Mouse (Mus musculus): Measurements from ENCODE around the gene Mbd3. TPM values are rescaled to one million over a fixed set of nuclear protein-coding genes. Genes with fewer than 3 reads are reported as not detected.

Mbd3 gene
- total RNA-seq, 4 experiments from 2014 or later, result 147 to 161 (median 156) TPM

DNA sequence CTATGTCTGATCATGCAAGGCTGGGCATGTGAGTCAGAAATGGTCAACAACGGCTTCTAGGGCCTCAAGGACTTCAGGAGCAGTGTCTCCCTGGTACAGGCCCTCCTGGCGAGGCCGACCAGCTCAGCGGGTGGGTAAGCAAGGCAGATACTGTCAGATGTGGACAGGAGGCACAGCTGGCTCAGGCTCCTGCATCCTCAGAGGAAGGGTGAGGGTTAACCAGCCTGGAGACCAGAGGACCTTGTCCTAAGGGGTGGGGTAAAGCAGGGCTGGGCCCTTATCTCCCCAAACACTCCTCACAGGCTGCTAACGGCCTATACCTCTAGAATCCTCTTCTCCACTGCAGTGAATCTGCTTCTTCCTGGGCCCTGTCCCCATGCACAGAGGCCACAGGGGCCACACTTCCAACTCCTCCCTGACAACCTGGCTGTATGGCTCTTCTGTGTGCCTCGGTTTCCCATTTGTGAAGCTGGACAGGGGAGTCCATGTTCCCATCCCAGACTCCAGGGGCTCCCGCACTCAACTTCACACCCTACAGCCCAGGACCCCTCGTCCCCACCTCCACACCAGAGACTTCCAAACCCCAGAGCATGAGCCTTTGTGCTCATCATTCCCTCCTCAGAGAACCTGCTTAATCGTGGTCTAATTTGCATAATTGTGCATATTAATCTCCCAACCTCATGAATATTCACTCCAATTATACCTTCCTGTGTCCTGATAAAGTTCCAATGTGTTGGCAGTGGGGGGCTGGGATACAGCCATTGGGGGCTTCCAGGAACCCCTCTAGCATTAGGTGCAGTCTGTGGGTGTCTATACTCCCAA is 22.5 kb upstream of the Mbd3 start:
- DNase-seq, result peak; percentile 75

DNA sequence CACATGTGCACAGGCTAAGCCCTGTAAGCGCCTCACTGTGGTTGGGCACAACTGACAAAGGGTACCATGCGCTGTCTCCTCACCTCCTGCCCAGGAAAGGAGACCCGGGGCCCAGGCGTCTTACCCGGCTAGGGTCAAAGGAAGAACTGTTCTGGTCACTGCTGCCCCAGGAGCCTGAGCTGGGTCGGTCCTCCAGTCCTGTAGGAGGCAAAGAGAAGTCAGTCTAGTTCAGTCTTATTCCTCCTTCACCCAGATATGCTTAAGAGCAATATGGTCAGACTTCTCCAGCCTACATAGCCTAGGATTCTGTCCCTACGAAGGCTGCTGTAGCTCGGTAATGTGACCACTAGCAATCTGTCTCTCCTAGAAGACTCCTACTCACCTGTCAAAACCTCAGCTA is 21.9 kb upstream of the Mbd3 start:
- no peak for DNase-seq

DNA sequence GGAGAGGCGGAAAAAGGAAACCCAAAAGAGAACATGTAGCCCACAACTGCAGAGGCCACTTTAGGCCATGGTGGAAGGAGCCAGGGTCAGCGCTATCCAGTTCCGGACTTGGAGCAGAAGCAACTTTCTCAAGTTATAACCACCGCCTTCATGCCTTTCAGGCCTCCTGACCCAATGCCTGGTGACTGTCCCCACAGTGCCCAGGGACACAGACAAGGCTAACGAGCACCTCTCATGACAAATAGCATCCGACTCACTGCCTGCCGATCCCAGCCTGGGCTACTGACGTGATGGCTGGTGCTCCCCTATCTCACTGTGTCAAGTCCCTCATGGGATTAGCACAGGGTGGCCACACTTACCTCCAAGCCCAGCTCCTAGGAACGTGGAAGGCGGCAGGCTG is 21.4 kb upstream of the Mbd3 start:
- DNase-seq, result no peak

DNA sequence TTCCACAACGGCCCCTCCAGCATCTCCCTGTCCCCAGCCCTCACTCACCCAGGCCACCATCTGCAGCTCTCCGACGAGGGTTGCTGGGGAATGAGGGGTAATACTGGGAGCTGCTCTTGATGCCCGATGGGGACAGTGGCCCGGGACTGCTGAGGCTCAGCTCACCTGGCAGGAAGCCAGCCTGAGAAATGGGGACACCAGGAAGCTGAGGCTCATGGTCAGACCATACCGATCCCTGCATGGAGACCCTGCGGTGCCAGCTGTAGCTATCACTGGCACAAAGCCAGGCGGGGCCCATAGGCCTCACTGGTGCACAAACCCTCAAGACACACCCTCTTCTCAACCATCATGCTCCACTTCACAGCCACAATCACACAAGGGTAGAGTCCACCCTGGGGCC is 20.1 kb upstream of the Mbd3 start:
- no peak for DNase-seq

DNA sequence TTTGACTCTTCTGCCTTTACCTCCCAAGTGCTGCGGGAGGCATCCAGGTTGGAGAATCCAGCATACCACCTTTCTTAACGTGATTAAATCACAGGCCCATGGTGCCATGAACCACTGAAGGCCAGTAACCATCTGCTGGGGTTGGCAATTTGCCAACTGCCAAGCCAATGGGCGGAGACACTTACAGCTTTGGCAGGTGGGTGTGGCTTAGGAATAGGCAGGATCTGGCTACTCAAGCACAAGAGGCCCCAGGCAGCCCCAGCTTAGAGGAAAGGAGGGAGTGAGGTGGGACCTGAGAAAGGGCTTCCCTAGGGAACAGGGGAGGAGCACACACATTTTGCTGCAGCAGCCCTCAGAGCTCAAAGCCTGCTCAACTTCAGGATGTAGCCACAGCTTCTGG is 19.0 kb upstream of the Mbd3 start:
- peak; percentile 71 for DNase-seq

DNA sequence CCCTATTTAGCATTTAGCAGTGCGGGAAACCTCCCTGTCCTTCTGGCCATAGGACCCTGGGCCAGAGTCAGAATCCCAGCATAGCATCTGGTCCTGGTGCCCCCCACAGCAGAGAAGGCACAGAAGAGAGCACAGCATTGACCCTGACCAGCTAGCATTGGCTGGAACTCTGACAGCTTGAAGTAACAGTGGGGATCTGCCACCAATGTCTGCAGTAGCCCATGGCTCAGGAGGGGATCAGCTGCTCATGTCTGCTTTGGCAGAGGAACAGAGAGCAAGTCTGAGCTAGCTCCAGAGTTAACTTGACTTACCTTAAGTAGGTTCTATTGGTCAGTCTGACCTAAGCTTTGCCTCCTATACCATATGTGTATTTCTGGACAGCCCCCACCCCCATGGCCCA is 18.5 kb upstream of the Mbd3 start:
- DNase-seq, result no peak

DNA sequence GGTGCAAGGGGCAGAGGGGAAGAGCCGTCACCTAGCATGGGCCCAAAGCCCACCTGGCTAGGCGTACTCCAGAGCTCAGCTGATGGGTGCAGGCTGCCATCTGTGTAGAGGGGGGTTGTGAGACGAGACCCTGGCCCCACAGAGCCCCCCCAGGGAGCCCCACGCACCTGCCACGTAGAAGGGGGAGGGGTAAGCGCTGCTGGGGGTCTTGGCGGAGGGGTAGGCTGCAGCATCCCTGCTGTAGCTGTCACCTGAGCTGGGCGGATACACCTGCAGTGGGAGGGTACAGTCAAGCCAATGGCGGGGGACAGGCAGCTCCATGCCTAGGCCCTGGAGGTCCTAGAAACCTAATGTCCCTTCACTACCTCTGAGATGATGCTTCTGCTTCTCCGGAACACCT is 18.0 kb upstream of the Mbd3 start:
- DNase-seq, result no peak

DNA sequence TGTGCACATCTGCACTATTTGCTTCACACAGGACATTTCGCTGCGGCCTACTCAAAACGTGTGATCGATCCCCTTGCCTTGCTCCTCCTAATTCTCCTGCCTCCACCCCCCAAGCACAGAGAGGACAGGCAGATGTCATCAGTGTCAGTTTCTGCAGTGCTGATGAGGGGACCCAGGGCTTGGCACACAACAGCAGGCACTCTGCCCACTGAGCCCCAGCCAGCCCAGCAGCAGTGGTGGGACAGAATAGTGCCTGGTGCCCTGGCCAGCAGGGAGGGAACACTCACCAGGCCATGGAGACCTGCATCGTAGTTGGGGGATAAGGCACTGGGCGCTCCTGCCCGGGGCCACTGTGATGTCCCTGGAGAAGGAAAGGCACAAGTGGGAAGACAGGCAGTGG is 16.2 kb upstream of the Mbd3 start:
- no peak for DNase-seq

DNA sequence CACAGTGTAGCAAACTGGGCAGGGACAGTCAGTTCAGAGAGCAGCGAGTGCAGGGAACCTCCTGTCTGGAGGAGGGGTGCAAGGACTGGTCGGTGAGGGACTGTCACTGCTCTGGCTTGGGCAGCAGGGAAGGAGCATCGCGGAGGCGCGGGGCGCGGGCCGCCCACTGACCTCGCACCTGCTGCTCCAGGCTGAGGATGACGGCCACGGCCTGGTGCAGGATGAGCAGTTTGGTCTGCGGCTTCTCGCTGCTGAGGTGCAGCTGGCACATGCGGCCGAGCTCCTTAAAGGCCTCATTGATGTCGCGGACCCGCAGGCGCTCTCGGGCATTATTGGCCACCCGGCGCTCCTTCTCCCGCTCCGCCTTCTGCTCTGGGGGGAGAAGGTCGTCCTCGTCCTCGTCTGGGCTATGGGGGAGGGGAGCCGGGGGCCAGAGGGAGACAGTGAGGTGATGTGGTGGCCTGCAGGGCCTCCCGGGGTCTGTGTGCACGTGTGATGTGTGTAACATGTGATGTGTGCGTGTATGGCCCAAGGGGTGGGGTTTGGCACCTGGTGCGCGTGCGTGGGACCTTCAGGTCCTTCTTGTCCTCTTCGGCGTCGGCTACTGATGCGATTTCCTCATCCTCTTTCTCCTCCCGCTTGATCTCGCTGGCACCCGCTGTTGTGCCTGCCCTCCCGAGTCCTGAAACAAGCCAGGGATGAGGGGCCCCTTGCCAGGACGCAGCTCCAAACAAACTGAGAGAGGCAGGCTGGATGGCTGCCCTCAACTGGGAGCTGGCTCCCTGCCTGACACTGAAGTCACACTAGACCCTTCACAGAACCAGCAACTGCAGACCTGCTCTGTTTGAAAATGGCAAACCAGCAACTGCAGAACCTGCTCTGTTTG is 13.5 kb upstream of the Mbd3 start:
- no peak for DNase-seq

DNA sequence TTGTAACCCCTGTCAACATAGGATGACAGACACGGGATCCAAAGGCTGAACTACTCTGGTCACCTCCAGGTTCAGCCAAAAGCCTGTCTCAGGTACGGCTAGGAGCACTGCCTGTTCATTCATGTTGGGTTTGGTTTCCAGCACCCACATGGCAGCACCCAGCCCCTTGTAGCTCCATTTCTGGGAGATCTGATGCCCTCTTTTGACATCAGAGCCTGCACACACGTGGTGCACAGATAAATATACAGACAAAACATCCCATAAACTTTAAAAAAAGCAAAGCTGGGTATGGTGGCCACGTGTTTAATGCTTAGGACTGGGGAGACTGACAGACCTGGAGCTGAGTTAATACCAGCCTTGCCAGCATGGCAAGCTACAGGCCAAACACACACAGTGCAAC is 8.6 kb upstream of the Mbd3 start:
- DNase-seq, result no peak

DNA sequence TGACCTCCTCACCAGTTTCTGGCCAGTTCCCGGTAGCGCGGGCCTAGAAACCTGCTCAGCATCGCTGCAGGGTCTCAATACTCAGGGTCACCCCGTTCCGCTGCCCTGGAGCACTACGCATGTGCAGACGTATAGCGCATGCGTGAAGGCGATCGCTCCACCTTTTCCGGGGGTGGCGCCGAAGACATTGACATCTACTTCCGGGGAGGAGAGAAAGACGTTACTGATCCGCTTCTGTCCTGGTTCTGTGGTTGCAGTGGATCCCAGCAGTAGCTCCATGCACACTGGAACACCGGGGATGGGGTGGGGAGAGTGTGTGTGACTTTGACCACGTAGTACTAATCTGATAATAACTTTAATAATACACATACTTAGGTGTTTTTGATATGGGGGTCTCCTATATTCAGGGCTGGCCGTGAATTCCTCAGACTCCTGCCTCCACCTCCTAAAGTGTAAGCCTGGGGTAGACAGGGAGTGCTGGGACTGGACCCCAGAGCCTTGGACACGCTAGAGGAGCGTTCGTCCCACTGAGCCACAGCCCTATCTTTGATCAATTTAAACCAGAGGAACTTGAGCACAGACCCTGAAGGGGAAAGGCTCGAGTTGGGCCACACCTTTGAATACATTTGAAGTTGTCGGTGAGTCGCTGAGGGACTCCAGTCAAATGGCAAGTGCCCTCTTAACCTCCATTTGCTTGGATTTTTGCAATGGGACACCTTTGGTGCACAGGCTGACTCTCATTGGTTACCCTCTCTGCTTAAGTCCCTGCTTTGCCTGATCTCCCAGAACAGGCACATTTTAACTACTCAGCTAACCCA is 7.5 kb upstream of the Mbd3 start, which contains the start of gene Uqcr11:
Uqcr11 (minus strand) TSS at position 147 of the 818 bp plus-strand sequence.
- DNase-seq, result peak; percentile 93

DNA sequence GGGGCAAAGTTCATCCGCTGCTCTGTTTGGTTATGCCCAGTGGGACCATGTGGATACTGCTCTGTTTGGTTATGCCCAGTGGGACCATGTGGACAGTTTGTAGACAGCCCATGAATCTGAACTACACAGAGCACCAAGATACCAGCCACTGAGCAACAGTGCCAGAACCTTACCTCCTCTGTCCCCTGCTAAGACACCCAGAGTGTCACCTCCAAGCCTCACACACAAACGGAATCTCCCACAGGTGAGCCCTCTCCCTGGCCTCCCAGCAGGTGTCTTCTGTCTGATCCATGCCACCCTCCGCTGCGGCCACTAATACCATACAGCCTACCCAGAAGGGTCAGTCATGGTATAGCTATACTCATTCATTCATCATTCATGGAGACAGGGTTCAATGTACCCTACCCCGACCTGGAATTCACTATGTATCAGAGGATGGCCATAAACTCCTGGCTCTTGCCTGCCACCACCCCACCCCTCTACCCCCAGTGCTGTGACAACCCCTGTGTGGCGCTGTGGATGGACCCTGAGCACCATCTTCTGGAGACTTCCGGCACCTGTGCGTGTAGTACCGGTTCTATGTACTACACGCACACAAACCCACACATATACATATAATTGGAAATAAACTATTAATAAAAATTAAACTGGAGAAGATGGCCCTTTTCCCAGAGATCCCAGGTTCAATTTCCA is 6.3 kb upstream of the Mbd3 start:
- no peak for DNase-seq

DNA sequence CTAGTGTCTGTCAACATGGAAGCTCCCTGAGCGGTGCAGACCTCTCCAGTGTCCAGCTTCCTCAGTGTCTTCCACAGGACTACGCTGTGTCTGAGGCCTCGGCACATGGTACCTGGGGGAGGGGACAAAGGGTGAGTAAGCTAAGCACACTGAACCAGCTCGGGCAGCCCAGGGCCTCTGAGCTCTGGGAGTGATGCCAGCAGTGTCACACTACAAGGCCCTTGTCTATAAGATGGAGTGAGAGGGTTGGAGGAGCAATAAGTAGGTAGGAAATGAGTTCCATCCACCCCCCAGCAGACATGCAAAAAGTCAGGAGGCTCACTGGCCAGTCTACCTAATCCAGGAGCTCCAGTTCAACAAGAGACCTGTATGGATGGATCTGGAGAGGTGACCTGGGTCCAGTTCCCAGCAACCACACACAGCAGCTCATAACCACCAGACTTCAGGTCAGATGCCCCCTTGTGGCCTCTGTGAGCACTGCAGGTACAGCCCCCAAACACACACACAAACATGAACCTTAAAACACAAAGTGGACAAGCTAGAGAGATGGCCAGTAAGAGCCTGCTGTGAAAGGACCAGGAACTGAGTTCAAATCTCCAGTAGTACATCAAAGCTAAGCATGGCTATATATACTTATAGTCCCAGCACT is 3.8 kb upstream of the Mbd3 start:
- peak; percentile 82 for DNase-seq

DNA sequence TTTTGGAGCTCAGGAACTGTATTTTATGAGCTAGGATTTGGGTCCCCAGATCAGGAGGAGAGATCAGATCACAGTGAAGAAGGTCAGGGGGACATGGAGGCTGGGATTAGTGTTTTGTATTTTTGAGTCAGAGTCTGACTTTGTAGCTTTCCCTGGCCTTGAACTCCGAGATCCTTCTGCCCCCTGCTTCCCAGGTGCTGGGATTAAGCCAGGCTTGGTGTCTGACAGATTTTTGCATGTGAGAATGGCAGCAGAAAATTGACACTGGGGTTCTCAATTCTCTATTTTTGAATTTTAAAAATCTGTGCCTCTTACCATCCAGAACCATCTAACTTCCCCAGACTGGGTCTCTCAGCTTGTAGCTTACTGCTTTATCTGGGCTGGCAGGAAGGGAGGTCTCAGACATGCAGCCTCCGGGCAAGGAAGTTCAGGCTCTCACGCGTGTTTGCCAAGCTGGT is 1.4 kb upstream of the Mbd3 start:
- no peak for DNase-seq

DNA sequence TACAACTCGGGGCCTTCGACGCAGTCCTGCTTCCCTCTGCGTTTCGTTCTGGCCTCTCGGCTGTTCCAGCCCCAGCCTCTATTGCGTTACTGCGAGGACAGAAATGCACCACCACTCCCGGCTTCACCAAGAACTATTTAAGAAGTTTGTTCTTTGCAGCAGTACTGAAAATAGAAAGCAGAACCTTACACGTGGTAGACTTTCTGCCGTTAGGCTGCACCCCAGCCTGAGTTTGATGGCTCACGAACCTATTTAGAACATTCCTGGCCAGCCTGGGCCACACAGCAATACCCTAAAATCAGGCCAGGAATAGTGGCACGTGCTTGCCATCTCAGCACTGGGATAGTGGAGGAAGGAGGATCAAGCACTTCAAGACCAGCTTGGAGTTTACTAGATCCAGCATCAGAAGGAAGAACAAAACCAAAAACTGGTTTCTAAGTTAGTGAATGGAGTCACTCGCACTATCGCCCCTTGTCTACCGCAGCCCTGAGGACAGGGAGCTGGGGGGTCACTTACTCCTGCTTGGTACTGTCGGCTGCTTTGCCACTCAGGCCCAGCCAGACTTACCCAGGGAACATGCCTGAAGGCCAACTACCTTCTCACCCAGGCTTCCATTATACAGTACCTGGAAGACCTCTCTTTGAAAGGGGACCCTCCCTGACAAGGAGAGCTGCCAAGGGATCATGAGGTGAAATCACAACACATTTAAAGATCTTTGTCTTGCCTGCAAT is 788 bp upstream of the Mbd3 start:
- no peak for DNase-seq

DNA sequence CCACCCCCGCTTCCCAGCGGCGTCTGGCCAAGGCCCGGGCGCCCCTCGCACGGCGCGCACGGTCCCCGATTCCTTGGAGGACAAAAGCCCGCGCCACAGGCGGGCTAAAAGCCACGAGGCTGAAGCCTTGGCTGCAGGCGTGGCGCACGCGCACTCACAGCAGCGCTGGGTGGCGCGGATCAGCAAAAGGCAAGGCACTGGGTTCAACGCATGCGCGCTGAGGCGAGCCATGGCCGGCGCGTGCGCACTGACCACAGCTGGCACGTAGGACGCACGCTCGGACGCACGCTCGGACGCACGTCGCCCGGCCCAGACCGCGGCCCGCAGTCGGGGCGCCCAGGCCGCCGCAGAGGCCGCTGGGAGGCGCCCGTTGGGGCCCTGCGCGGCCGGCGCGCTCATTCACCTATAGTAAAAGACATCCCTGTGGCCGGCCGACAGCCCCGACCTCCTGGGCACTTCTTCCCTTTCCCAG is 595 bp downstream of the Mbd3 start:
- peak; percentile 97 for DNase-seq

DNA sequence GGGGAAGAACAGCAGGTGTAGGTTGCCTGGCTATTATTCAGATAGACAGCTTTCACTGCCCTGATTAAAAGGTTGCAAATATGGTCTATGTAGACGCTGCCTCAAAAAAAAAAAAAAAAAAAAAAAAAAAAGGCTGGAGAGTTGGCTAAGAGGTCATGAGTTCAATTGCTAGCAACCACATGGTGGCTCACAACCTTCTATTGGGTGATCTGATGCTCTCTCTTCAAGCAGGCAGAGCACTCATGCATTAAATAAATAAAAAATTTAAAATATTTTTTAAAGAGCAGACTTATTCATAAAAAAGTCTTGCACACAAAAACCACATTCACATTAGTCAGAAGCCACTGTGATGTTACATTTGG is 1.2 kb downstream of the Mbd3 start:
- DNase-seq, result no peak

DNA sequence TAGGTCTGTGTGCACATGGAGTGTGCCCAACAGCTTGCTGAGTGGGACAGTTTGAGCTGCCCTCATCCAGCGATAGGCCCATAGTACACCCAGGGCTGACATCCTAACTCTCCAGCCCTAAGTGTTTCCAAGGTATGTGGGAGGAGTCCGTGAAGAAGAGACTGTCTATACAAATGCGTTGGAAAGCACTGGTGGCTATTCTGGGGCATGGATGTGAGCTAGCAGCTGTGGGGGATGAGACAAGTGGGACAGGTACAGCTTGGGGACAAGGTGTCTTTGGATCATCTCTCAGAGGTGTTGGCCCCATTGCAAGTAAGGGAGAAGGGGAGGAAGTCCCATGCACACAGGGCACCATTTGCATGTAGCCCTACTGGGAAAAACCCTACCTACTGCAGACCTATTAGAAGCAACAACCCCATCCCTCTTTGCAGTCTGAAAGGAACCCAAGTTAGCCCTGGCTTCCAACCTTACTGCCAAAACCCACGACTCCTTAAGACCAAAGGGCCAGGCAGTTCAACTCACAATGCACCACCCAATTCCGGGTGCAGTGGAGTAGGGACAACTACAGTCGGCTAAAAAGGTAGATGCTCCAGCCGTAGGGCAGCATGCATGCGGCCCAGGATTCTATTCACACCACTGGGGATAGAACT is 1.7 kb downstream of the Mbd3 start:
- DNase-seq, result no peak

DNA sequence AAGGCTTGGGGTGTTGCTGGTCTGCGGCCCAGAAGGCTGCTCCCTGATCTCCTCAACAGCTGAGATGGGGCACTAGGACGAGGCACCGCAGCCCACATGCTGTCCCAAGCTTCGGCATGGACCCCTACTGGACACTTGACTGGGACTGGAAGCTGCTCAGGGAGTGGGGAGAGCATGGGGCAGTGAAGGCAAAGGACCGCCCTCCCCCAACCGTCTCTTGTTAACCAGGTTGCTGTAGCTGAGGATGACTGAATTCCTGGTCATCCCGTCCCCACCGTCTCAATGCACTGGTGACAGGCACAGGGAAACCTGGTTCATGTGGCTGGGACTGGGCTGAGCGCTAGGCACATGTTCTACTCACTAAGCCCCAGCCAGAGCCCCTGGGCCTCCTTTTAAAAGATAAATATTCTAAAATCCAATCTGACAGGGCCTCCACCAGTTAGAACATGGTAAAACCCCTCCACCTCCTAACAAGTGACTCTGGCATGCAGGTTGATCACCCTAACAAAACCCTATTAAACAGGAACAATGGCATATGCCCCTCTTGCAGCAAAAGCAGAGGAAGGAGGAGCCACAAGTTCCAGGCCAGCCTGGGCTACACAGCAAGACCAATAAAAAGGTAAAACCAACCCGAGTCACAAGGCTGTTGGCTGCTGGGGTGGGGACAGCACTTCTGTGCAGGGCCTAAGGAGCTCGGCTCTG is 2.4 kb downstream of the Mbd3 start:
- no peak for DNase-seq

All from adrenal gland, adult 8-10 months (tissue).